Mouse (Mus musculus): Measurements from ENCODE around the gene Tcl1b1.
"Not testable (repeated sequence)": the region's sequence is repeated elsewhere in the genome, so short reads cannot be mapped to it uniquely, and the experiment has no call there.

Gene Tcl1b1

GRCm38 (mm10) chr12:105159390-105159789 lies at the start of gene Tcl1b1:
TSS of gene Tcl1b1 (plus strand) at chr12:105159690.
- no peak for ATAC-seq (ENCODE audit: low TSS enrichment)

DNA sequence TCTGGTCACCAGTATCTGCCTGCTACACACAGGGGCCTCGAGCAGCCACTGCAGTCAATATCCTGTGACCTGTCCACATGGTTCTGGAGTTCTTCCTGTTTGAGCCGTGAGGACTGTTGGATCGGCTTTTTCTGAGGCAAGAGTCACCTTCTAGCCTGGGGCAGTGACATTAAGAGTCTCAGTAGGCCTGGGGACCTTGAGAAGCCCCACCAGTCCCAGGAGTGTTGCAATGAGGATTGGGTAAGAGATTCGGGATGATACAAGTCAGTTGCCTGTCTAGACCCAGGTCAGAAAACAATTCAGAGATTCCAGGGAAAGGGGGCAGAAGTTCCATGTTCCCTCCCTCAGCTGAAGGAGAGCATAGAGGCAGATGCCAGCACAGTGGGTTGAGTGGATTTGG lies 49.7 kb upstream of the Tcl1b1 start:
- ATAC-seq (ENCODE audit: low TSS enrichment) = no peak

GRCm38 (mm10) chr12:105112321-105112988 lies 47.0 kb upstream of the Tcl1b1 start:
- no peak for ATAC-seq (ENCODE audit: low TSS enrichment)

DNA sequence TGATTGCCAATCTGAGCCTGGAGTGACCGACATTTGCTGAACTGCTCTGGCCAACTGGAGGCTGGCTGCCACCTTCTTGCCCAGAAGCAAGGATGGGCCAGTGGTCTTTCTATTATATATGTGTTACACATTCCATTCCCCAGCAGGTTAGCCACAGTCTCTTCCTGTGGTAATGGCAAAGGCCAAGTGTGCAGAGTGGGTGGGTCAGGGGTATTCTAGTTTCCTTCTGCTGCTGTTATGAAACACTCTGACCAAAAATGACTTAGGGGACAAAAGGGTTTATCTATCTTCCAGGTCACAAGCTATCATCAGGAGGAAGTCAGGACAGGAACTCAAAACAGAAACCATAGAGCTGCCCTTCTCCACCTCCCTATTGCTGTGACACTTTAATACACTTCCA lies 42.8 kb upstream of the Tcl1b1 start:
- ATAC-seq (ENCODE audit: low TSS enrichment) = no peak

DNA sequence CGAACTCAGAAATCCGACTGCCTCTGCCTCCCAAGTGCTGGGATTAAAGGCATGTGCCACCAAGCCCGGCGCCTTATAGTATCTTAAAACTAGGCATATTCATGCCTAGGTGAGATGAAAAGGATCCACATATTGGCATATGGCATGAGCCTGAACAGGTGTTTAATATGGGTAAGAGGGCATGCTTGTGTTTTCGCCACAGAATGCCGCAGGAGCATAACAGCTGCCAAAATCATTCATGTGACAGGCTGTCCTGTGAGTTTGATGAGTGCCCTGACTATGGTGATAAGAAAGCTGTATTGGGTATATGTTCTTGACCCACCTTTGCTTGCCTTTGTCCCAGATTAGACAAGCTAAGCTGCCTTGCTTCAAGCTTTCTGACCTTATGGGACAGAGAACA lies 34.1 kb upstream of the Tcl1b1 start:
- no peak for ATAC-seq (ENCODE audit: low TSS enrichment)

GRCm38 (mm10) chr12:105126516-105126915 lies 33.0 kb upstream of the Tcl1b1 start:
- no peak for ATAC-seq (ENCODE audit: low TSS enrichment)

DNA sequence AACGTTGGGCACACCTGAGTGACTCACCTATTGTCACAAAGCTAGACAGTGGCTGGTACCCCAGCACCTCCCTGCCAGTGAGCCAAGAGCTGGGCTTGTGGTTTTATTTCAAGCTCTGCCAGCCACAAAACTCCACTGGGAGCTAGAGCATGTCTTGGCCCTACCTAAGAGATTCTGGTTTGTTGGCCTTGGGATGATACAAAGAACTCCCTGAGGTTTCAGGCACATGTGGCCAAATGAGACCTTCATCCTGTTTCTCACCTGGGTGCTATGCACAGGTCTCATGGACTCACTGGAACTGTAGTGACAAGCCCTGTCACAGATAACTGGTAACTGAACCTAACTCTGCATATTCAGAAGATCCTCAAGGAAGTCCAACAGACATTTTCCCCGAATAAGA lies 31.9 kb upstream of the Tcl1b1 start:
- ATAC-seq (ENCODE audit: low TSS enrichment) = no peak

GRCm38 (mm10) chr12:105129494-105130205 lies 29.8 kb upstream of the Tcl1b1 start:
- ATAC-seq (ENCODE audit: low TSS enrichment) = not testable (repeated sequence)

DNA sequence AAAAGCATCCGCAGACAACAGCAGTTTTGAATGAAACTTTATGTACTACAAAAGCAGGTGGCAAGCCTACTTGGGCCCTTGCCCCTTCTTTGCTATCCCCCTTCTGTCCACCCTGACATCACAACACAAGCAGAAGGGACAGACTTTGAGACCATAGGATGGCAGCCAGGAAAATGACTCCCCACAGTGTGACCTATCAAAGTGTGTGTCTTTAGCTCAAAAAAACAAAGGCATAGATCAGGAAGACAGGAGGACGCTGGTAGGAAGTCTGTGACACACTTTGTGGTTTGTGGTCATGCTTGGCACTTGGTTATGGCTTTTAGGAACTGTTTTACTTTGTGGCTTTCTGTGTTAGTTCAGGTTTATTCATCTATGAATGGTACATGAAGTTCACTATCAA lies 25.3 kb upstream of the Tcl1b1 start:
- ATAC-seq (ENCODE audit: low TSS enrichment) = not testable (repeated sequence)

DNA sequence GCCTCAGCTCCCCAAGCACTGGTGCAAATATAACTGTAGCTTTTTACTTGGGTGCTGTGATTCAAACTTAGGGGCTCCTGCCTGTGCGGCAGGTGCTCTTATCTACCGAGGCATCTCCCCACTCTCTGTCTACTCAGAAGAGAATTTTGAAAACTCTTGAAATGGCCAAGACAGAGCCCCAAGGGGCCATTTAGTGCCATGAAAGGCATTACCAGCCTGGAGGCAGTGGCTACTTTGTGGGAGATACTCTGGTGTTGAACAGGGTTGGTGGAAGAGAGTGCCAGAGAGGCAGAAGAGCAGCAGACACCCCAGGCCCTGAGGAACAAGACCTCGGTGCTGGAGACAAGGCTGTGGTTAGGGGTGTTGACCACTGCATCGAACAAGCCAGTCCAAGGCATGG lies 24.7 kb upstream of the Tcl1b1 start:
- not testable (repeated sequence) for ATAC-seq (ENCODE audit: low TSS enrichment)

- ATAC-seq (ENCODE audit: low TSS enrichment) = peak; percentile 55; the same call in 1 of the 2 replicates
These were observed 21.8 kb upstream of the Tcl1b1 start for GRCm38 (mm10) chr12:105137729-105138128.

- ATAC-seq (ENCODE audit: low TSS enrichment) = no peak
These were observed 16.4 kb upstream of the Tcl1b1 start for GRCm38 (mm10) chr12:105143096-105143495.

DNA sequence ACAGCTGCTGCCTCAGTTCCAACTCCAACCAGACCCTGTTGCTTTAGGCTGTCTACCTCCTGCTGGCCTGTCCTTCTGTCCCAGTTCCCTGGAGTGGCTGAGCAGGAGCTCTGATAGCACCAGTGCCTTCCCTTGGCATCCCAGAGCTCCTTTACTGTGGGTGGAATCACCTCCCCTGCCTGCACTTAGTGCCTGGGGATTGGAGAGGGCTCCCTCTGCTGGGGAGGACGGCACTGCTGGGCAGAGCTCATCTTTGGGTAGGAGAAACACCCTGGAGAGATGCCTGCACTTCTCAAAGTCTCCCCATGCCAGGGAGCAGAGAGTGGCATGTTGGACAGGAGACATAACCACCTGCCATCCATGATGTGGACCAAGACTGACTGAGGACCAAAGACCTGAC lies 14.6 kb upstream of the Tcl1b1 start:
- not testable (repeated sequence) for ATAC-seq (ENCODE audit: low TSS enrichment)

DNA sequence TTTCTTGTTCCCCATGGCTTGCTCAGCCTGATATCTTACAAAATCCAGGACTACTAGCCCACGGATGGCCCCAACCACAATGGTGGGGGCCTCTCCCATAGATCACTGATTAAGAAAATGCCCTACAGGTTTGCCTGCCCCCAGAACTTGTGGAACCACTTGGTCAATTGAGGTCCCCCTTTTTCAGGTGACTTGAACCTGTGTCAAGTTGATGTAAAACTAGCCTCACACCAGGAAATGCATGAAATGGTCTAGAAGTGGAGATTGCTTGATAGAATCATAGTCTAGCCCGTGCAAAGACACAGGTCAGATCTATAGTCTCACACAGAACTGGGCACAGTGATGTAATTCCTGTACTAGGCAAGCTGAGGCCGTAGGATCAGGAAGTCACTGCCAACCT lies 13.8 kb upstream of the Tcl1b1 start, which contains the start of gene Tcl1b2:
TSS of gene Tcl1b2 (plus strand) at position 301 of the 400 bp plus-strand sequence.
- no peak for ATAC-seq (ENCODE audit: low TSS enrichment)

DNA sequence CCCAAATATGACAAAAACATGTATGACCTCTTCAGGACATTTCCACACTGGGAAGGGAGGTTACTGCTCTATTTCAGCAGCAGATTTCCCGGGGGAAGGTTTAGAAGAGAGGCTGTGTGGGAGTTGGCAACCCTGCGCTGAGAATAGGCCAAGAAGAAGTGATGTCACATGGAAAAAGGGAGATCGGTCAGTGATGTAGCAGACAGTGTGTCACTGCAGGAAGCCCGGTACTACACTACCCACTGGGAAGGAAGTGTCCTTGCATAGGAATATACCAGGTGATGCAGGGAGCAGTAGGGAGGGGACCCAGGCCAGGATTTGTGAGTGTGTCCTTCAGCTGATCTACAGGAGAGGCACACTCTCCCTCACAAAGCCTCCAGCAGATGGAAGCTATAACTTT lies 4.2 kb upstream of the Tcl1b1 start:
- peak; percentile 91 for ATAC-seq (ENCODE audit: low TSS enrichment)

- ATAC-seq (ENCODE audit: low TSS enrichment) = no peak
These were observed 648 bp upstream of the Tcl1b1 start for GRCm38 (mm10) chr12:105158842-105159241.

DNA sequence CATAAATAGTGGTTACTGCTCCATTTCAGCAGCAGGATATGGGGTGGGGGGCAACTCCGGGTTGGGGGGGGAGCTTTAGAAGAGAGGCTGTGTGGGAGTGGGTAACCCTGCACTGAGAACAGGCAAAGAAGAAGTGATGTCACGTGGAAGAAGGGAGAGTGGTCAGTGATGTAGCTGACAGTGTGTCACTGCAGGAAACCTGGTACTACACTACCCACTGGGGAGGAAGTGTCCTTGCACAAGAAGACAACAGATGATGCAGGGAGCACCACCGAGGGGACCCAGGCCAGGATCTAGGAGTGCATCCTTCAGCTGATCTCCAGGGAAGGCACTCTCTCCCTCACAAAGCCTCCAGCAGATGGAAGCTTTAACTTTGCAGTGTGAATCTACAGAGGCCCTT lies 7.2 kb downstream of the Tcl1b1 start:
- no peak for ATAC-seq (ENCODE audit: low TSS enrichment)

DNA sequence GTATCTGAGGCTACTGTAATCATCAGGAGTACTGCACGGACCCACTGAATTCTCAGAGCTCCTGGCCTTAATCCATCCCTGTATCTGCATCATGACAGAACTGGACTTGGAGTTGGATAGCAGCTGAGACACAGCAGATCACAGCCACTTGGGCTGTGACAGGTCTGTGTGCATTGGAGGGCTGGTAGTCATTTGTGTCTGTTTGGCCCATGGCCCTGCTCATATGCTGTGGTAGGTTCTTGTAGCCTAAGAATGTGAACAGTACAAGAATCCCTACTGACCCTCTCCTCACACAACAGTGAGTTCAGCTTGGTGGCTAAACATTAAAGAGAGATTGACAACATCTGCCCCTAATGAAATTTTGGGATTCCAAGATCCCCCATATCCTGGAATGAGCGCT lies 13.9 kb downstream of the Tcl1b1 start:
- no peak for ATAC-seq (ENCODE audit: low TSS enrichment)

GRCm38 (mm10) chr12:105174318-105174717 lies 14.8 kb downstream of the Tcl1b1 start:
- not testable (repeated sequence) for ATAC-seq (ENCODE audit: low TSS enrichment)

DNA sequence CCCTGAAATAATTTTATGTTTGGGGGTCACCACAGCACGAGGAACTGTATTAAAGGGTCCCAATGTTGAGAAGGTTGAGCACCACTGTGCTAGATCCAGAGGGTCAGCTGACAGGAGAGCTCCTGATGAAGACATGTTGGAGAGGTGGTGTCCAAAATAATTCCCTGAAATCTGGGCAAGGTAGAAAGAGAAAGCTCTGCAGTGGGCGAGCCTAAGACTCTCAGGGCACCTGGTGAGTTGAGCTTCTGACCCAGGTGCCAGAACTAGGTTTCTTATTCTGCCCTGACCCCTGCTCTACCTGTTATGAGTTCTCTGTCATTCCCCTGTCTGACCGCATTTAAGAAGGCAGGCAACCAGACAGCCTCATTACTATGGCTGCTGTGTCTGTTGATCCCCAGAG lies 16.6 kb downstream of the Tcl1b1 start, which contains the start of gene Tcl1b5:
TSS of gene Tcl1b5 (plus strand) at position 301 of the 400 bp plus-strand sequence.
- not testable (repeated sequence) for ATAC-seq (ENCODE audit: low TSS enrichment)

GRCm38 (mm10) chr12:105181040-105181644 lies 21.7 kb downstream of the Tcl1b1 start:
- ATAC-seq (ENCODE audit: low TSS enrichment) = not testable (repeated sequence)

GRCm38 (mm10) chr12:105188980-105189379 lies 29.5 kb downstream of the Tcl1b1 start:
- ATAC-seq (ENCODE audit: low TSS enrichment) = peak; percentile 38; the same call in 1 of the 2 replicates

DNA sequence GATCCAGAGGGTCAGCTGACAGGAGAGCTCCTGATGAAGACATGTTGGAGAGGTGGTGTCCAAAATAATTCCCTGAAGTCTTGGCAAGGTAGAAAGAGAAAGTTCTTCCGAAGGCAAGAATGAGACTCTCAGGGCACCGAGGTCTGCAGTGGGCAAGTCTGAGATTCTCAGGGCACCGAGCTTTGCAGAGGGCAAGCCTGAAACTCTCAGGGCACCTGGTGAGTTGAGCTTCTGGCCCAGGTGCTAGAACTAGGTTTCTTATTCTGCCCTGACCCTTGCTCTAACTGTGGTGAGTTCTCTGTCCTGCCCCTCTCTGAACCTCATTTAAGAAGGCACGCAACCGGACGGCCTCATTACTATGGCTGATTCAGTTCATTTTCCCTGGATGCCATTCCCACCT lies 31.3 kb downstream of the Tcl1b1 start, which contains the start of gene Tcl1b3:
TSS of gene Tcl1b3 (plus strand) at position 301 of the 400 bp plus-strand sequence.
- not testable (repeated sequence) for ATAC-seq (ENCODE audit: low TSS enrichment)

Measured in frontal cortex, adult (tissue).